Mouse (Mus musculus) kidney, embryonic 16.5 days (tissue): ENCODE measurements at regions not wholly inside any gene's neighbourhood (a gene's known extent, or its start where the extent isn't known, plus 50 kb on each side); places are given as distances from the start of the nearest gene placed in this dataset.
A peak's percentile ranks its signal among the peaks of the same experiment; 100 is the strongest.
"Not testable (repeated sequence)": the region's sequence is repeated elsewhere in the genome, so short reads cannot be mapped to it uniquely, and the experiment has no call there.

Experiments used
- ATAC-seq: fragments of 200-750 bp; cut with Nextera tagmentation; 2 replicates; pipeline ENCODE4 v1.8.0; 2017; ENCODE audit warnings: moderate TSS enrichment; ENCODE audit not compliant: low FRiP score, low TSS enrichment
- H3K27ac ChIP-seq: fragments of 300-500 bp; sonication (generic); 2 replicates; pipeline ENCODE4 v1.5.1; 2014; ENCODE audit warnings: low read length
- H3K27me3 ChIP-seq: fragments of 300-500 bp; sonication (generic); 2 replicates; pipeline ENCODE4 v1.6.1; 2014; ENCODE audit warnings: low read length, control low read depth, mixed read lengths; ENCODE audit not compliant: insufficient read depth
- H3K36me3 ChIP-seq: fragments of 300-500 bp; sonication (generic); 2 replicates; pipeline ENCODE4 v1.6.1; 2014; ENCODE audit warnings: low read length, control low read depth, mixed read lengths; ENCODE audit not compliant: insufficient read depth
- H3K4me1 ChIP-seq: fragments of 300-500 bp; sonication (generic); 2 replicates; pipeline ENCODE4 v1.6.1; 2014; ENCODE audit warnings: low read length, control low read depth, mixed read lengths; ENCODE audit not compliant: insufficient read depth
- H3K4me2 ChIP-seq: fragments of 300-500 bp; sonication (generic); replicated peaks from 2 replicates; pipeline ENCODE4 v1.6.1; 2014; ENCODE audit warnings: low read depth, low read length
- H3K4me3 ChIP-seq: fragments of 300-500 bp; sonication (generic); 2 replicates; pipeline ENCODE4 v1.5.1; 2014; ENCODE audit warnings: mild to moderate bottlenecking, low read length
- H3K9ac ChIP-seq: fragments of 300-500 bp; sonication (generic); replicated peaks from 2 replicates; pipeline ENCODE4 v1.6.1; 2014; ENCODE audit warnings: low read length
- H3K9me3 ChIP-seq: fragments of 300-500 bp; sonication (generic); 2 replicates; pipeline ENCODE4 v1.6.1; 2016; ENCODE audit warnings: low read length, control low read depth
- WGBS: fragments of 180-500 bp; shearing (Covaris S2); extraction: QIAGEN DNeasy Blood & Tissue Kit; methylation state at CpG from one replicate; pipeline ENCODE4 v1.1.7; 2014; 5-methylcytosine and 5-hydroxymethylcytosine counted together

GRCm38 (mm10) chr16:69937514-69938194 is 74.1 kb upstream of the Speer2 start:
- ATAC-seq, result no peak
- H3K36me3 ChIP-seq, result no peaks in the 10 kb centered on the region
- 83% methylated on average over 1 of the region's 1 CpGs for WGBS

GRCm38 (mm10) chr16:69943635-69944034 is 80.1 kb upstream of the Speer2 start:
- Histone ChIP-seq H3K4me1 (no peaks in the 10 kb centered on the region), H3K36me3 (no peaks in the 10 kb centered on the region), H3K9me3 (no peaks in the 10 kb centered on the region), H3K4me2 (no peak overlapping the region), H3K4me3 (no peak overlapping the region), H3K27ac (no peak overlapping the region), H3K9ac (no peak overlapping the region), H3K27me3 (no peaks in the 10 kb centered on the region)
- 63% methylated on average over 1 of the region's 1 CpGs for WGBS
- ATAC-seq, result no peak

More at GRCm38 (mm10) chr16:69937514-69938194, 74.1 kb upstream of the Speer2 start:
- H3K9me3 ChIP-seq, result no peaks in the 10 kb centered on the region
- H3K4me1 ChIP-seq, result no peaks in the 10 kb centered on the region
- H3K4me2 ChIP-seq, result no peak overlapping the region
- no peaks in the 10 kb centered on the region for H3K27me3 ChIP-seq
- no peak overlapping the region for H3K4me3 ChIP-seq
- H3K27ac ChIP-seq, result no peak overlapping the region
- no peak overlapping the region for H3K9ac ChIP-seq

- no peaks in the 10 kb centered on the region for H3K36me3 ChIP-seq
- H3K4me3 ChIP-seq, result no peak overlapping the region
- ATAC-seq, result no peak
- WGBS, result 82% methylated on average over 10 of the region's 10 CpGs
- no peaks in the 10 kb centered on the region for H3K27me3 ChIP-seq
- no peak overlapping the region for H3K9ac ChIP-seq
- H3K4me2 ChIP-seq, result no peak overlapping the region
- no peaks in the 10 kb centered on the region for H3K4me1 ChIP-seq
- H3K27ac ChIP-seq, result no peak overlapping the region
- H3K9me3 ChIP-seq, result no peaks in the 10 kb centered on the region
These were observed 85.2 kb upstream of the Speer2 start for GRCm38 (mm10) chr16:69948783-69949182.

- Histone ChIP-seq H3K27me3 (no peaks in the 10 kb centered on the region), H3K4me3 (no peak overlapping the region), H3K36me3 (no peaks in the 10 kb centered on the region), H3K9ac (no peak overlapping the region), H3K27ac (no peak overlapping the region), H3K4me2 (no peak overlapping the region), H3K4me1 (no peaks in the 10 kb centered on the region), H3K9me3 (no peaks in the 10 kb centered on the region)
- ATAC-seq, result peak; percentile 78
- 73% methylated on average over 7 of the region's 7 CpGs for WGBS
These were observed 85.8 kb upstream of the Speer2 start for GRCm38 (mm10) chr16:69949339-69949738.

- Histone ChIP-seq H3K36me3 (no peaks in the 10 kb centered on the region), H3K4me3 (no peak overlapping the region), H3K9ac (no peak overlapping the region), H3K9me3 (no peaks in the 10 kb centered on the region), H3K4me1 (no peaks in the 10 kb centered on the region), H3K27me3 (no peaks in the 10 kb centered on the region), H3K27ac (no peak overlapping the region), H3K4me2 (no peak overlapping the region)
- no peak for ATAC-seq
- WGBS, result 38% methylated on average over 2 of the region's 2 CpGs
These were observed 88.0 kb upstream of the Speer2 start for GRCm38 (mm10) chr16:69951581-69951980.

- H3K4me3 ChIP-seq, H3K27me3 ChIP-seq, H3K9ac ChIP-seq, H3K9me3 ChIP-seq, ATAC-seq, H3K4me2 ChIP-seq, H3K4me1 ChIP-seq, H3K27ac ChIP-seq, H3K36me3 ChIP-seq: not testable (repeated sequence)
- 93% methylated on average over 7 of the region's 7 CpGs for WGBS
These were observed 103.0 kb upstream of the Speer2 start for GRCm38 (mm10) chr16:69966561-69966960.

GRCm38 (mm10) chr16:69979813-69980527 is 116.4 kb upstream of the Speer2 start:
- peak; percentile 86 for ATAC-seq
- H3K4me3 ChIP-seq, result no peak overlapping the region
- H3K4me2 ChIP-seq, result no peak overlapping the region
- no peaks in the 10 kb centered on the region for H3K9me3 ChIP-seq
- H3K36me3 ChIP-seq, result no peaks in the 10 kb centered on the region
- 0 out of 2 replicates have a peak, but pooled peaks cover 3% of the 10 kb centered on the region for H3K4me1 ChIP-seq
- WGBS, result 27% methylated on average over 3 of the region's 3 CpGs
- no peak overlapping the region for H3K9ac ChIP-seq
- H3K27me3 ChIP-seq, result no peaks in the 10 kb centered on the region
- H3K27ac ChIP-seq, result no peak overlapping the region

- no peak for ATAC-seq
- H3K4me3 ChIP-seq, result no peak overlapping the region
- H3K36me3 ChIP-seq, result no peaks in the 10 kb centered on the region
- no peak overlapping the region for H3K27ac ChIP-seq
- H3K4me2 ChIP-seq, result no peak overlapping the region
- H3K27me3 ChIP-seq, result no peaks in the 10 kb centered on the region
- no peaks in the 10 kb centered on the region for H3K4me1 ChIP-seq
- H3K9ac ChIP-seq, result no peak overlapping the region
- no peaks in the 10 kb centered on the region for H3K9me3 ChIP-seq
- WGBS, result 67% methylated on average over 5 of the region's 5 CpGs
These were observed 120.8 kb upstream of the Speer2 start for GRCm38 (mm10) chr16:69984320-69984719.

- H3K4me2 ChIP-seq, result no peak overlapping the region
- H3K9me3 ChIP-seq, result no peaks in the 10 kb centered on the region
- H3K4me3 ChIP-seq, result no peak overlapping the region
- WGBS, result 71% methylated on average over 3 of the region's 3 CpGs
- H3K4me1 ChIP-seq, result no peaks in the 10 kb centered on the region
- H3K27ac ChIP-seq, result no peak overlapping the region
- H3K9ac ChIP-seq, result no peak overlapping the region
- no peaks in the 10 kb centered on the region for H3K27me3 ChIP-seq
- no peak for ATAC-seq
- no peaks in the 10 kb centered on the region for H3K36me3 ChIP-seq
These were observed 128.4 kb upstream of the Speer2 start for GRCm38 (mm10) chr16:69991907-69992470.

- no peak for ATAC-seq
These were observed 129.2 kb upstream of the Speer2 start for GRCm38 (mm10) chr16:69992715-69993114.

More at GRCm38 (mm10) chr16:69992715-69993114, 129.2 kb upstream of the Speer2 start:
- H3K4me2 ChIP-seq, result no peak overlapping the region
- H3K27me3 ChIP-seq, result no peaks in the 10 kb centered on the region
- H3K4me3 ChIP-seq, result no peak overlapping the region
- no peak overlapping the region for H3K9ac ChIP-seq
- no peaks in the 10 kb centered on the region for H3K9me3 ChIP-seq
- no peak overlapping the region for H3K27ac ChIP-seq
- 78% methylated on average over 4 of the region's 4 CpGs for whole genome bisulfite sequencing
- H3K4me1 ChIP-seq, result no peaks in the 10 kb centered on the region
- no peaks in the 10 kb centered on the region for H3K36me3 ChIP-seq
